Mouse (Mus musculus) cortical plate, adult 2 months (tissue): ENCODE measurements around the gene Wrap53. TPM values are rescaled to one million over a fixed set of nuclear protein-coding genes. Genes with fewer than 3 reads are reported as not detected.

ENCODE experiments used
- H3K27ac ChIP-seq: fragments of 200-500 bp; 2 replicates; pipeline ENCODE4 v1.5.1; 2012; ENCODE audit warnings: low read length, control low read depth, inconsistent platforms; ENCODE audit not compliant: insufficient read depth
- H3K4me1 ChIP-seq: fragments of 200-500 bp; 2 replicates; pipeline ENCODE4 v1.6.1; 2011; ENCODE audit warnings: low read length; ENCODE audit not compliant: control insufficient read depth, insufficient read depth
- H3K4me3 ChIP-seq: fragments of 200-500 bp; 2 replicates; pipeline ENCODE4 v1.5.1; 2011; ENCODE audit warnings: mild to moderate bottlenecking, low read length, control low read depth; ENCODE audit not compliant: insufficient read depth
- CTCF ChIP-seq: fragments of 200-500 bp; IDR thresholded peaks from 2 replicates; pipeline ENCODE4 v1.5.1; 2011; ENCODE audit warnings: mild to moderate bottlenecking, control low read depth, low read length; ENCODE audit not compliant: insufficient read depth; ENCODE audit errors: extremely low read depth
- POLR2A ChIP-seq: fragments of 200-500 bp; IDR thresholded peaks from 2 replicates; pipeline ENCODE4 v1.6.1; 2011; ENCODE audit warnings: mild to moderate bottlenecking, low read length, control low read depth; ENCODE audit not compliant: insufficient read depth; ENCODE audit errors: extremely low read depth
- polyA plus RNA-seq: library from polyadenylated mRNA; depleted of rRNA; stranded (reverse); fragments of >200 nt; gene quantifications from 2 replicates; pipeline ENCODE4 v1.2.3, GENCODE M21; 2012

The Wrap53 gene
- polyA plus RNA-seq, 1 experiment = 14.3 TPM

DNA sequence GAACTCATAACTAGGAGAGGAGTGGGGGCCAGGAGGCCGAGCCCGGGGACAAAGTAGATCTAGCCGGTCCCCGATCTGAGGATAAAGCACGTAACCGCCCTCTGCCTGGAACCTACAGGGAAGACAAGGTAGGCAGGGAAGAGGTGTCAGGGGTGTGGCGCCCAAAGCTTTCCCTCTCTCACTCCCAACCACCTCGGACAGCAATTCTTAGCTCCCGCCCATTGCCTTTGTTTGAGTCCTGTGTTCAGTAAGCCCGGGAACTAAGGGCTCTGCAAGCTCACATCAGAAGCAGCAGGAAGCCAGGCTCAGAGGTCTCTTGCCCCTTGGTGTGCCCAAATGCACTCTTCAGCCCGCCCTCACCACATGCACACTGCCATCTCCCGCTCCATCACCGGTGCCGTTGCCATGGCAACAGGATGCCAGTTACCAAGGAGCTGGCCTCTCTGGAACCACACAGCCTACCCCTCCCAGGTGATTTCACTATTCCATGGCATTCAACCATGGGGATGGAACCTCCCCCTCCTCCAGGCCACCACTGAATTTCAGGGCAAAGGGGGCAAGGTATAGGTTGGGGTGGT, 22.6 kb downstream of the Wrap53 start:
- TF ChIP-seq POLR2A (no peak), CTCF (no peak)
- H3K4me1 ChIP-seq = peaks cover 5% of the 10 kb centered on the region
- no peak overlapping the region for H3K27ac ChIP-seq
- peak overlapping the region; percentile 48 for H3K4me3 ChIP-seq

DNA sequence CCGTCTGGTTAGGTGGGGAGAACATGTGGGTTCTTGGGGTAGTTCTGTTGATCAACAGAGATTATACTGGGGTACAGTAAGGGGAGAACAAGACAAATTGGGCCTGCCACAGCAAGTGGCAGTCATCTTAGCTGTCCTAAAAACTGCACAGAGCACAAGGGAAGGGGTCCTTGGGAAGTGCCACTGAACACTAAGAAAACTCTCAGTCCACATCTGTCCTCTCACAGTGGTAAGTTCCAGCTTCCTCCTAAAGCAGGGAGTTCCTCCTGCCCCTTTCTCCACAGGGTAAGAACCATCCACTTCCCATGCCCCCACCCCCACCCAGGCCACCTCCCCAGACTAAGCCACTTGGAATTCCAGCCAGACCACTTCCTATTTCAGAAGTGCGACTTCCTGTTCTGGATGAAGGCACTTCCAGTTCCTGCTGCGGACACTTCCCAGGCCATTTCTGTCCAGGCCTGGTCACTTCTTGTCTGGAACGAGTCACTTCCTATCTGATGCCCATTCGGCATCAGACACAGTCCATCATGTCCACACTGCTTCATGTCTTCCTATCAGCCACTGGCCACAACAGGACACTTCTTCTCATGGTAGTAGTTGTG, 25.4 kb downstream of the Wrap53 start:
- Histone ChIP-seq H3K4me3 (no peak overlapping the region), H3K27ac (no peak overlapping the region), H3K4me1 (peaks cover 5% of the 10 kb centered on the region)
- TF ChIP-seq POLR2A (no peak), CTCF (no peak)

DNA sequence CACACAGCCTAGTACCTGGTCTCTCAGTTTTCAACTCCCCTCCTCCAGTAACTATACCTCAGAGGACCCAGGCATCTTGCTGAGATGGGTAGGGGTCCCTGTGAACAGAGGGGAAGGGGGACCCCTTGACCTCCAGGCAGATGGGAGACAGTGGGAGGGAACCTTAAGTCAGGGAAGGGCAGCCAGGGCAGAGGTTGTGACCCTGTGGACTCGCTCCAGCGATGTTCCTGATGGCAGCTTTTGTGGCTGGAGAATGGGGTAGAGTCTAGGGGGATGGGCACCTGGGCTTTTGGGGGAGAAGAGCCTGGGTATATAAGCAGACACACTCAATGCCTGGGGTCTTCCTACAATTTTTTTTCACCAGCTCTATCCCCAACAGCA, 26.7 kb downstream of the Wrap53 start:
- Histone ChIP-seq H3K4me1 (peaks cover 5% of the 10 kb centered on the region), H3K4me3 (no peak overlapping the region), H3K27ac (peak overlapping the region; percentile 73; the same call in 1 of the 2 replicates)
- no peak for TF ChIP-seq POLR2A
- TF ChIP-seq CTCF = no peak

DNA sequence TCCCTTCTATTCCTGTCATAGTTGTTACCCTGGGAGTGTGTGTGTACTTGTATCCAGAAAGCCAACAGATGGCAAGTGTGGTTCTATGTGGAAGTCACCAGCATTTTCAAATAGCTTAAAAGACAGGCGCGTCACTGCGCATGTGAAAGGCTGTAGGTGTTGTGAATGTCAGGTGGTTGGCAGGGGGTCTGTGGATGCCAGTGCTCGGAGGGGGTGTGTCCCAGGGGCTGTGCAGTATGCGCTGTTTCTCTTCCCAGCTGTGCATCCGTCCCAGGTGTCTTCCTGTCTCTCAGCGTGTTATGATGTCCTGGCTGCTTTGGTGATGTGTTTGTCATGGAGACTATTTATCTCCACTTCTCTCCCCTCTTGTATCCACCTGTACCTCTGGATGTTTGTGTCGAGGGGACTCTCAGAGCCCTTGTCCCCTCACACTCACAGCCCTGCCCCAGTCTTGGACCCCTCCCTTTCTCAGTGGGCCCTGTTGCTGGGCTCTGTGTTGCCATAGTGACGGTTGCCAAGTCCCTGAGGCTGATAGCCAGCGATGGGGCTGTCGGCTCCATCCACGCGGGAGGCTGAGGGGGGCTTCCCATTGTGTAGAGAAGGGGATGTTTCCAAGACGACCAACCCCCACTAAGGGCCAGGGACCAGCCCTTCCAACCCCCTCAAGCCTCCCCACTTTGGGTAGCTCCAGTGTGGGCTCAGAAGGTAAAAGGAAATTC, 27.3 kb downstream of the Wrap53 start:
- H3K27ac ChIP-seq = peak overlapping the region; percentile 73
- H3K4me1 ChIP-seq = peaks cover 5% of the 10 kb centered on the region
- TF ChIP-seq CTCF (no peak), POLR2A (0 out of 2 replicates have a peak, but pooled peaks have one; percentile 19)
- no peak overlapping the region for H3K4me3 ChIP-seq

DNA sequence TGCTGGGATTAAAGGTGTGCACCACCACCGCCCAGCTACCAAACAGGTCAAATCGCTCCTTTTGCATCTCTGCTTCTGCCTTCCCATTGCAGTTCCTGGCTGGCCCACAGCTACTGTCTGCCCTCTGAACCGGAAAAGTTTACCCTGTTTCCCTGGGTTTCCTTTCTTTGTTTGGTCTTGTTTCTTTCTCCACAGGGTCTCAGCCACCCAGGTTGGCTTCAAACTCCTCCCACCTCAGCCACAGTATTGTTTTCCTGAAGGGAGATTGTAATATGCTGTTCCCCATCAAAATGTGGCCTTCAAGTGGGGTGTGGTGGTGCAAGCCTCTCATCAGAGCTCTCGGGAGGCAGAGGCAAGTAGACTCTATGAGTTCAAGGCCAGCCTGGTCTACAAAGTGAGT, 28.7 kb downstream of the Wrap53 start:
- TF ChIP-seq POLR2A = no peak
- TF ChIP-seq CTCF = no peak
- H3K4me1 ChIP-seq = peaks cover 5% of the 10 kb centered on the region
- H3K27ac ChIP-seq = no peak overlapping the region
- no peak overlapping the region for H3K4me3 ChIP-seq

DNA sequence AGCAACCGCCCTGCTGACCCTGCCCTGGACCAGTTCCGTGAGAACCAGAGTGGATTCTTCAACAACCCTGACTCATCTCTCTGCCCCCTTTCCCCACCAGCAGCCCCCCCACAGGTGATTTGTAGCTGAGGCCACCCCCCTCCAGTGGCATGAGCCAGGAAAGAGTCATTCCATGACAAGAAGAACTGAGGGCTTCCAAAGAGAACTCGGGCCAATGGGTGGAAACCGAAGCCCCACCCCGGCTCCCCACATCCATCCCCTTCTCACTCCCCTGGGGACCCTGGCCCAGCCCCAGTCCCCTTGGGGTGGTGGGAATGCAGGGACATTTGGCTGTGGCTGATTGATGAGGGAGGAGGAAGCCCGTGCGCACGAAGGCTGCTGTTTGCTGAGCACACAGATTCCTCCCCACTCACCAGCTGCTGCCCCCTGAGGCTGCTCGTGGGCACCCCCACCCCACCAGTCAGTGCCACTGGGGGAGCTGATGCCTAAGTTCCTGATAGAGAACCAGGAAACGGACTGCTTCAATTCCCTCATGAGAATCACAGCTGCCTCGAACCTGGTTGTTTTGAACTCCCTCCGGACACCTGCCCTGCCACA, 30.9 kb downstream of the Wrap53 start, which contains the start of gene Dnah2:
Dnah2 (minus strand) TSS at position 51 of the 597 bp plus-strand sequence.
- Histone ChIP-seq H3K4me1 (peaks cover 5% of the 10 kb centered on the region), H3K27ac (no peak within 1 kb of the TSS), H3K4me3 (no peak within 1 kb of the TSS)
- no peak for TF ChIP-seq POLR2A
- no peak for TF ChIP-seq CTCF

DNA sequence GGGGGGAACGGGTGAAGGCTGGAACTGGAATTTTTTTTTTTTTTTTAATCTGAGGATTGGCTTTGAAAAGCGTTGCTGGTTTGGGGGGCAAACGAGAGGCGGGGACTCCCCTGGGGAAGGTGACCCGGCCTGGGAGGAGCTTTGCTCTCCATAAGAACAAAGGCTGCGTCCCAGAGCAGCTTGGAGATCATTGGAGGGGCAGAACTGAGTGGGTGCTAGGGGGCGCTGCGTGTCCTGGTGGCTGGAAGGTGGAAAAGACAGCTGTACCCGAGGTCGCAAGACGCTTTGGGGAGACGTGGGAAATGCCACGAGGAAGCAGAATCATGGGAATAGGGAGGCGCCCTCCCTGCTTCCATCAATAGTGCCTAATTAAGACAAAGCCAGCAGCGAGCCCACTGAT, 33.0 kb downstream of the Wrap53 start:
- Histone ChIP-seq H3K4me1 (no peaks in the 10 kb centered on the region), H3K27ac (no peak overlapping the region), H3K4me3 (peak overlapping the region; percentile 44; the same call in 1 of the 2 replicates)
- no peak for TF ChIP-seq POLR2A
- TF ChIP-seq CTCF = peak; percentile 33

DNA sequence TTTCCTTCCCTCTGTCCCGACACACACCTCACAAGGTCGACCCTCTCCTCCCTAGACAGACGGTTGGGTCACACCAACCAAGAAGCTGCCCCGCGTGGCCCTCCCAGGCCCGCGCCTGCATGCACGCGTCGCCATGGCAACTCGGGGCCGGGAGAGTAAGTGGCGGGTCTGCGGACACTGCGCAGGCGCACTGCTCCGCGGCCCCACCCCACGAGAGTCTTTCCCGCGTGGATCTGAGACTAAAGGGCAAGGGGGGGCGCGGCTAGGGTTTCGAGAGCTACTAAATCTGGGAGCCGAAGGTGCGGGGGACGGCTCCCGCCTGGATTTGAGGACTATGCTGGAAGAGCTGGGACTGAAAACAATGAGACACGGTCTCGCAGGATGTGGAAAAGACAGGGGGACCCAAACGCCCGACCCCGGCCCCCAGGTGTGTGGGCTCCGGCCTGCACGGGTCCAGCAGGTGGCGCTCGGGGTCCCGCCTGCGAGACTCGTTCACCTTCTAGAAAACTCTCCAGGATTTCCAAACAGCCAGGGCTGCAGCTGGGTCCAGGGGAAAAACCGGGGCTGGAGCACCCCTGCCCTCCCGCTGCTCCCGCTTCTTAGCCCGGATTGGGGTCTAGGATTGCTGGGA, 33.5 kb downstream of the Wrap53 start:
- peak overlapping the region; percentile 73 for H3K27ac ChIP-seq
- TF ChIP-seq POLR2A (no peak), CTCF (0 out of 2 replicates have a peak, but pooled peaks have one; percentile 21)
- peak overlapping the region; percentile 44 for H3K4me3 ChIP-seq
- no peaks in the 10 kb centered on the region for H3K4me1 ChIP-seq

DNA sequence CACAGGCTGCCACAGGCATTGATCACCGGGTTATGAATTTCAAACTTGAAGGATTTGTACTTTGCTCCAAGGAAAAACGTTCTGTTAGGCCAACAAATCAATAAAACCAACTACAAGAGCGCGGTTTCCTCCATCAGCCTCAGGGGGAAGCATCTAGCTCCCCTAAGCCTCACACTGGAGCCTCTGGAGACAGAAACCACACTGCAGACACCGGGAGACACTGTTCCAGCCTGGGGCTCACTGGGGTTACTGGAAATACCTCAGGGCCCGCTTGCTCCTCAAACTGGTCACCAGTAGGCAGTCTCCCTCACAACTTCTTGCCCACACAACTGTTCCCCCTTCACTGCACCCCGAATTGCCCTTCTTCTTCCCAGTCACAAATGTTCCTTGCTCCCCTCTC, 34.1 kb downstream of the Wrap53 start:
- TF ChIP-seq POLR2A (no peak), CTCF (no peak)
- peak overlapping the region; percentile 44 for H3K4me3 ChIP-seq
- no peaks in the 10 kb centered on the region for H3K4me1 ChIP-seq
- H3K27ac ChIP-seq = 0 out of 2 replicates have a peak overlapping the region, but pooled peaks have one; percentile 73
